Comparison of ENCODE assay signal across 8 mouse cellular contexts in genomic region chr2:156982864-156983263, GRCm38 (mm10). TPM values are rescaled to one million over a fixed set of nuclear protein-coding genes. Genes with fewer than 3 reads are reported as not detected.
DNase-seq lines count a peak whose midpoint lies in the region; ATAC-seq and TF ChIP-seq lines count a peak whose summit lies in the region.
"Had no signal": no experiment of that assay in that cellular context is flagged by ENCODE, and none has a peak within 500 bp of the region (broad histone marks: within the 10 kb centered on the region; RNA-seq: fewer than 3 reads in every experiment).

No protein-coding gene starts in this region.

- H3K9ac ChIP-seq in heart, embryonic 16.5 days (ENCODE audit: low read length): no peak overlapping the region
- H3K9ac ChIP-seq in stomach, postnatal 0 days (ENCODE audit: low read length): no peak overlapping the region
- H3K9ac ChIP-seq: hindbrain, embryonic 14.5 days had no signal

- TF ChIP-seq CTCF in cerebellum, adult 2 months (IDR thresholded peaks at IDR 0.05; ENCODE audit: borderline replicate concordance, insufficient read depth, low read depth, low read length): no peak
- TF ChIP-seq CTCF in stomach, postnatal 0 days (IDR thresholded peaks at IDR 0.05; ENCODE audit: low read depth): no peak

- no peaks in the 10 kb centered on the region for H3K9me3 ChIP-seq in megakaryocyte, embryonic 14.5 days
- no peaks in the 10 kb centered on the region for H3K9me3 ChIP-seq in heart, embryonic 16.5 days (replicated peaks; ENCODE audit: control insufficient read depth, low read length)
- H3K9me3 ChIP-seq in stomach, postnatal 0 days (ENCODE audit: control insufficient read depth, low read length): no peaks in the 10 kb centered on the region

- DNase-seq in cerebellum, adult 2 months: peak; percentile 50 to 65
- peak; percentile 37 for DNase-seq in stomach, postnatal 0 days (ENCODE audit: low spot score)
- no peak for DNase-seq in kidney, postnatal 25 days
- DNase-seq in thymus, adult 18-20 months: no peak

- peak overlapping the region; percentile 26 for H3K4me3 ChIP-seq in megakaryocyte, embryonic 14.5 days (replicated peaks)
- peak overlapping the region; percentile 1 for H3K4me3 ChIP-seq in cerebellum, adult 2 months (replicated peaks; ENCODE audit: insufficient read depth, low read depth, low read length)
- H3K4me3 ChIP-seq in heart, embryonic 16.5 days (ENCODE audit: low read length): no peak overlapping the region
- no peak overlapping the region for H3K4me3 ChIP-seq in stomach, postnatal 0 days (ENCODE audit: low read depth, low read length)

- peaks cover 19% of the 10 kb centered on the region for H3K36me3 ChIP-seq in megakaryocyte, embryonic 14.5 days (replicated peaks; ENCODE audit: low read length)
- H3K36me3 ChIP-seq in heart, embryonic 16.5 days (ENCODE audit: control insufficient read depth, insufficient read depth): peaks cover 6% of the 10 kb centered on the region; the same call in 1 of the 2 replicates
- H3K36me3 ChIP-seq in stomach, postnatal 0 days (ENCODE audit: control insufficient read depth, insufficient read depth, low read length): no peaks in the 10 kb centered on the region

- WGBS in cerebellum, adult 2 months: 8% methylated on average over 2 of the region's 2 CpGs
- 32% methylated on average over 2 of the region's 2 CpGs for WGBS in heart, embryonic 16.5 days
- 41% methylated on average over 2 of the region's 2 CpGs for WGBS in stomach, postnatal 0 days

- no peak for ATAC-seq in megakaryocyte, adult 5-6 weeks (ENCODE audit: poor library complexity, severe bottlenecking)
- ATAC-seq in heart, embryonic 16.5 days (replicated peaks; ENCODE audit: extremely low read depth, insufficient read depth, low FRiP score): peak; percentile 37; the same call in 1 of the 2 replicates
- ATAC-seq in stomach, postnatal 0 days (ENCODE audit: low FRiP score, low TSS enrichment): peak; percentile 89

- TF ChIP-seq POLR2A in cerebellum, adult 2 months (IDR thresholded peaks at IDR 0.05; ENCODE audit: borderline replicate concordance, insufficient read depth, low read length): no peak

- TF ChIP-seq EP300 in stomach, postnatal 0 days (optimal IDR thresholded peaks at IDR 0.05): no peak

- H3K4me2 ChIP-seq in heart, embryonic 16.5 days (ENCODE audit: low read depth, low read length): no peak overlapping the region
- H3K4me2 ChIP-seq in stomach, postnatal 0 days (replicated peaks; ENCODE audit: low read depth): no peak overlapping the region
- H3K4me2 ChIP-seq: hindbrain, embryonic 14.5 days had no signal

- no peaks in the 10 kb centered on the region for H3K27me3 ChIP-seq in megakaryocyte, embryonic 14.5 days (replicated peaks)
- no peaks in the 10 kb centered on the region for H3K27me3 ChIP-seq in cerebellum, adult 2 months (ENCODE audit: control insufficient read depth, insufficient read depth, low read length)
- no peaks in the 10 kb centered on the region for H3K27me3 ChIP-seq in heart, embryonic 16.5 days (ENCODE audit: control insufficient read depth, insufficient read depth, low read length)
- no peaks in the 10 kb centered on the region for H3K27me3 ChIP-seq in stomach, postnatal 0 days (ENCODE audit: control insufficient read depth, insufficient read depth, low read length)

- peaks cover 47% of the 10 kb centered on the region for H3K4me1 ChIP-seq in megakaryocyte, embryonic 14.5 days
- H3K4me1 ChIP-seq in cerebellum, adult 2 months (ENCODE audit: control insufficient read depth, insufficient read depth, low read length): peaks cover 15% of the 10 kb centered on the region; the same call in 1 of the 2 replicates
- peaks cover 19% of the 10 kb centered on the region for H3K4me1 ChIP-seq in heart, embryonic 16.5 days (ENCODE audit: control insufficient read depth, insufficient read depth, low read length)
- H3K4me1 ChIP-seq in stomach, postnatal 0 days (replicated peaks; ENCODE audit: control insufficient read depth, insufficient read depth): no peaks in the 10 kb centered on the region

- H3K27ac ChIP-seq in cerebellum, adult 2 months (ENCODE audit: insufficient read depth, low read length): peak overlapping the region; percentile 58
- H3K27ac ChIP-seq in heart, embryonic 16.5 days (ENCODE audit: low read length): peak overlapping the region; percentile 80
- H3K27ac ChIP-seq in stomach, postnatal 0 days (replicated peaks): peak overlapping the region; percentile 61; the same call in 1 of the 2 replicates
- H3K27ac ChIP-seq: hindbrain, embryonic 14.5 days had no signal

RNA-seq across cellular contexts. Expression of gene Ndrg3, which starts 9.0 kb away (rescaled TPM):
- polyA plus RNA-seq in megakaryocyte, embryonic 14.5 days (2012; ENCODE audit: insufficient read depth, low replicate concordance): 1.1 and 3.3 TPM in 2 replicates
- total RNA-seq in megakaryocyte, adult 5-6 weeks (2015): 22.4 and 28.5 TPM in 2 replicates
- total RNA-seq in megakaryocyte, adult 5-6 weeks (2017): 23.9 and 27.3 TPM in 2 replicates
- 782 and 861 TPM in 2 replicates for polyA plus RNA-seq in cerebellum, adult 2 months (2012; rRNA removed)
- 41.4 and 60.0 TPM in 2 replicates for polyA plus RNA-seq in heart, embryonic 16.5 days (2015; fragmentation: Nextera tagmentation; extraction: Ambion mirVana)
- 21.1 and 22.4 TPM in 2 replicates for polyA plus RNA-seq in stomach, postnatal 0 days (2015; fragmentation: Nextera tagmentation; extraction: Ambion mirVana)

RNA-seq across cellular contexts. Expression of gene Dsn1, which starts 24.1 kb away (rescaled TPM):
- 0.73 TPM in 1 of 2 replicates, not detected in the other for polyA plus RNA-seq in megakaryocyte, embryonic 14.5 days (2012; ENCODE audit: insufficient read depth, low replicate concordance)
- total RNA-seq in megakaryocyte, adult 5-6 weeks (2015): 13.3 and 14.6 TPM in 2 replicates
- 36.4 and 47.0 TPM in 2 replicates for total RNA-seq in megakaryocyte, adult 5-6 weeks (2017)
- 4.6 and 4.8 TPM in 2 replicates for polyA plus RNA-seq in cerebellum, adult 2 months (2012; rRNA removed)
- 31.1 and 34.5 TPM in 2 replicates for polyA plus RNA-seq in heart, embryonic 16.5 days (2015; fragmentation: Nextera tagmentation; extraction: Ambion mirVana)
- polyA plus RNA-seq in stomach, postnatal 0 days (2015; fragmentation: Nextera tagmentation; extraction: Ambion mirVana): 7.9 and 8.6 TPM in 2 replicates

Comparison
In these comparisons a context has a peak if more than half of its experiments do, and no peak if none do; other contexts are left out.
1. H3K4me3 ChIP-seq: peak in megakaryocyte, embryonic 14.5 days (single experiment) and cerebellum, adult 2 months (single experiment); none in heart, embryonic 16.5 days (single experiment) and stomach, postnatal 0 days (single experiment).
2. DNase-seq: peak in cerebellum, adult 2 months (2 of 2) and stomach, postnatal 0 days (single experiment); none in kidney, postnatal 25 days (0 of 2) and thymus, adult 18-20 months (0 of 2).
3. RNA of gene Ndrg3, which starts 9.0 kb away (polyA plus RNA-seq): 782 to 861 TPM in cerebellum, adult 2 months; 41.4 to 60.0 TPM in heart, embryonic 16.5 days, 21.1 to 22.4 TPM in stomach, postnatal 0 days and 1.1 to 3.3 TPM in megakaryocyte, embryonic 14.5 days; every median in the first group is over 10 times any median in the second.
4. Peak in every context shown above with its lines, with median percentiles within 50 percentile points of each other: H3K27ac ChIP-seq.